8 mouse cellular contexts compared by ENCODE assay signal in the genomic region with DNA sequence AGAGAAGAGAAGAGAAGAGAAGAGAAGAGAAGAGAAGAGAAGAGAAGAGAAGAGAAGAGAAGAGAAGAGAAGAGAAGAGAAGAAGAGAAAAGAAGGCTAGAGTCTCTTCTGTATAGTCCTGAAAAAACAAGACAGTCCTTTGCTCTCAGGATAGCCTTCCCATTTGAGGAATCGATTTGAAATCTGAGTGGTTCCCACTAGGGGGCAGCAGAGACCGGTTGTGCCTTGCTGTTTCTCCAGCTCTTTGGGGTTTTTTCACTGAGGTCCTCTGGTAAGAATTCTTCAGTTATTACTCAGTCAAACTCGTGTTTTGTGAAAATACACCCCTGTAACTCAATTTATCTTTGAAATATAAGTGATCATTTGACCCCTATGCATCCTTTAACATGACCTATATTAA. TPM values are rescaled to one million over a fixed set of nuclear protein-coding genes. Genes with fewer than 3 reads are reported as not detected.
A peak's percentile ranks its signal among the peaks of the same experiment; 100 is the strongest.
DNase-seq lines count a peak whose midpoint lies in the region; ATAC-seq lines count a peak whose summit lies in the region.

No protein-coding gene starts in this region.

- peak; percentile 79 for ATAC-seq in megakaryocyte, adult 5-6 weeks (ENCODE audit: poor library complexity, severe bottlenecking)

- peak; percentile 74 for DNase-seq in ES-CJ7 (ENCODE audit: low read depth, low spot score)
- DNase-seq in adrenal gland, postnatal 25 days: peak; percentile 88
- peak; percentile 80 for DNase-seq in embryo, embryonic 9.5 days (ENCODE audit: extremely low spot score)
- DNase-seq in heart, postnatal 10 days: peak; percentile 86 to 93
- peak; percentile 93 to 94 for DNase-seq in layer of hippocampus, postnatal 10 days (ENCODE audit: low spot score in 2 of 2)
- peak; percentile 79 for DNase-seq in right cerebral cortex, adult 18-20 months
- peak; percentile 58 for DNase-seq in urinary bladder, adult 2 months (ENCODE audit: low spot score)

- intact Hi-C loops in heart, postnatal 10 days (cut with DNase I): loop anchor here (1.0 kb wide), 3 partner anchors 172 to 442 kb away; a partner anchor contains a TSS

RNA-seq across cellular contexts. Expression of a gene that starts 30.3 kb away (rescaled TPM):
- total RNA-seq in adrenal gland, postnatal 25 days (2021): 80.6 and 96.9 TPM in 2 replicates
- total RNA-seq in heart, postnatal 10 days (2021): 10 to 100 TPM; 48.7 to 53.7 TPM
- total RNA-seq in layer of hippocampus, postnatal 10 days (2021): 10 to 100 TPM; 71.5 to 75.5 TPM
- total RNA-seq in megakaryocyte, adult 5-6 weeks (2015): 16.9 and 18.4 TPM in 2 replicates
- total RNA-seq in megakaryocyte, adult 5-6 weeks (2017): 24.3 and 25.8 TPM in 2 replicates
- polyA plus RNA-seq in urinary bladder, adult 2 months (2012; rRNA removed): 32.8 and 52.2 TPM in 2 replicates

RNA-seq across cellular contexts. Expression of a gene that starts 30.5 kb away (rescaled TPM):
- total RNA-seq in adrenal gland, postnatal 25 days (2021): 16.7 and 17.4 TPM in 2 replicates
- total RNA-seq in heart, postnatal 10 days (2021): 10 to 100 TPM; 21.7 to 23.3 TPM
- total RNA-seq in layer of hippocampus, postnatal 10 days (2021): 10 to 100 TPM; 16.8 to 18.1 TPM
- 13.8 and 14.3 TPM in 2 replicates for total RNA-seq in megakaryocyte, adult 5-6 weeks (2015)
- 5.7 and 10.5 TPM in 2 replicates for total RNA-seq in megakaryocyte, adult 5-6 weeks (2017)
- polyA plus RNA-seq in urinary bladder, adult 2 months (2012; rRNA removed): 9.9 and 11.6 TPM in 2 replicates

Comparison
In these comparisons a context has a peak if more than half of its experiments do, and no peak if none do; other contexts are left out.
1. Peak in every context shown above with its lines: DNase-seq and ATAC-seq.